Comparison of ENCODE assay signal across 13 mouse cellular contexts in the genomic region with DNA sequence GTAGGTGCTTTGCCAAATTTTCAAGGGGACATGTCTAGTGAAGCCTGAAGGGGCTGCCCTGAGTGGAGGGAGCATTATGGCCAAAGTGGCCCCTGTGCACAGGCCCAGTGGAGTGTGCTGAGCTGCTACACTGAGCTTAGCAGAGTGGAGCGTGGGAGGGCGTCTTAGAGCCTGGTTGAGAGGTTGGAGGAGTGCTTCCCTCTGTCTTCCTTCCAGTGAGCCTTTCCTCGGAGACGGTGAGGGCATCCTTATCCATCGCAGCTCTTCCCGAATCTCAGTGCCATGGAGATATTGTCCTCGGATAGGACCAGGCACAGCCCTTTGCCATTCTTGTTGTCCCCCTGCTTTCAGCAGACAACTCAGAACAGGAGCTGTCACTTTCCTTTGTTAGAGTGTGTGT.
DNase-seq lines count a peak whose midpoint lies in the region; ATAC-seq and TF ChIP-seq lines count a peak whose summit lies in the region.
"Had no signal": no experiment of that assay in that cellular context is flagged by ENCODE, and none has a peak within 500 bp of the region (broad histone marks: within the 10 kb centered on the region; RNA-seq: fewer than 3 reads in every experiment).

No protein-coding gene starts in this region.

- peaks cover 13% of the 10 kb centered on the region; the same call in 1 of the 2 replicates for H3K4me1 ChIP-seq in kidney, embryonic 16.5 days (ENCODE audit: insufficient read depth, low read length)
- peaks cover 28% of the 10 kb centered on the region for H3K4me1 ChIP-seq in embryonic facial prominence, embryonic 13.5 days
- H3K4me1 ChIP-seq in hindbrain, embryonic 14.5 days (replicated peaks; ENCODE audit: control insufficient read depth, insufficient read depth, low read length), result peaks cover 8% of the 10 kb centered on the region
- peaks cover 16% of the 10 kb centered on the region for H3K4me1 ChIP-seq in midbrain, embryonic 14.5 days (ENCODE audit: control insufficient read depth, insufficient read depth, low read length)
- H3K4me1 ChIP-seq in lung, postnatal 0 days (ENCODE audit: insufficient read depth, low read depth, low read length), result no peaks in the 10 kb centered on the region
- H3K4me1 ChIP-seq: lung, embryonic 15.5 days had no signal

- no peak overlapping the region for H3K4me3 ChIP-seq in kidney, embryonic 16.5 days (ENCODE audit: low read length)
- H3K4me3 ChIP-seq in embryonic facial prominence, embryonic 13.5 days, result no peak overlapping the region
- no peak overlapping the region for H3K4me3 ChIP-seq in hindbrain, embryonic 14.5 days (replicated peaks; ENCODE audit: low read length)
- H3K4me3 ChIP-seq in midbrain, embryonic 14.5 days (replicated peaks; ENCODE audit: low read depth, low read length), result no peak overlapping the region
- no peak overlapping the region for H3K4me3 ChIP-seq in lung, postnatal 0 days (ENCODE audit: low read depth, low read length)
- H3K4me3 ChIP-seq: lung, embryonic 15.5 days had no signal

- TF ChIP-seq EP300 in lung, postnatal 0 days (IDR thresholded peaks at IDR 0.05), result no peak

- WGBS in kidney, embryonic 16.5 days, result 52% methylated on average over 7 of the region's 7 CpGs
- 77% methylated on average over 7 of the region's 7 CpGs for WGBS in embryonic facial prominence, embryonic 13.5 days
- WGBS in hindbrain, embryonic 14.5 days, result 64% methylated on average over 7 of the region's 7 CpGs
- 43% methylated on average over 7 of the region's 7 CpGs for WGBS in midbrain, embryonic 14.5 days
- 90% methylated on average over 7 of the region's 7 CpGs for WGBS in lung, postnatal 0 days

- no peak overlapping the region for H3K27ac ChIP-seq in kidney, embryonic 16.5 days (ENCODE audit: low read length)
- H3K27ac ChIP-seq in embryonic facial prominence, embryonic 13.5 days, result peak overlapping the region; percentile 92
- peak overlapping the region; percentile 70 for H3K27ac ChIP-seq in hindbrain, embryonic 14.5 days
- H3K27ac ChIP-seq in midbrain, embryonic 14.5 days (replicated peaks; ENCODE audit: low read depth, low read length), result peak overlapping the region; percentile 75
- no peak overlapping the region for H3K27ac ChIP-seq in lung, postnatal 0 days (ENCODE audit: low read length)

- no peak for TF ChIP-seq CTCF in lung, postnatal 0 days (IDR thresholded peaks at IDR 0.05)

- H3K9me3 ChIP-seq in kidney, embryonic 16.5 days (ENCODE audit: low read length), result peaks cover 8% of the 10 kb centered on the region
- peaks cover 10% of the 10 kb centered on the region for H3K9me3 ChIP-seq in embryonic facial prominence, embryonic 13.5 days
- H3K9me3 ChIP-seq in hindbrain, embryonic 14.5 days (ENCODE audit: control insufficient read depth, low read length), result 0 out of 2 replicates have a peak, but pooled peaks cover 7% of the 10 kb centered on the region
- H3K9me3 ChIP-seq in midbrain, embryonic 14.5 days (ENCODE audit: control insufficient read depth, low read length), result no peaks in the 10 kb centered on the region
- no peaks in the 10 kb centered on the region; the same call in 1 of the 2 replicates for H3K9me3 ChIP-seq in lung, postnatal 0 days (ENCODE audit: low read length)
- H3K9me3 ChIP-seq: lung, embryonic 15.5 days had no signal

- H3K9ac ChIP-seq in kidney, embryonic 16.5 days (replicated peaks; ENCODE audit: low read length), result no peak overlapping the region
- H3K9ac ChIP-seq in embryonic facial prominence, embryonic 13.5 days, result no peak overlapping the region
- 0 out of 2 replicates have a peak overlapping the region, but pooled peaks have one; percentile 12 for H3K9ac ChIP-seq in hindbrain, embryonic 14.5 days
- peak overlapping the region; percentile 1; the same call in 1 of the 2 replicates for H3K9ac ChIP-seq in midbrain, embryonic 14.5 days (replicated peaks; ENCODE audit: low read length)
- no peak overlapping the region for H3K9ac ChIP-seq in lung, postnatal 0 days (replicated peaks; ENCODE audit: low read depth)
- H3K9ac ChIP-seq: lung, embryonic 15.5 days had no signal

- ATAC-seq in kidney, embryonic 16.5 days (ENCODE audit: low FRiP score, low TSS enrichment), result peak; percentile 28; the same call in 1 of the 2 replicates
- ATAC-seq in embryonic facial prominence, embryonic 13.5 days (ENCODE audit: insufficient number of reproducible peaks, insufficient read depth, low FRiP score, low TSS enrichment, low read depth), result no peak
- no peak for ATAC-seq in hindbrain, embryonic 14.5 days (ENCODE audit: low FRiP score)
- no peak for ATAC-seq in midbrain, embryonic 14.5 days (ENCODE audit: low FRiP score, low TSS enrichment)
- no peak for ATAC-seq in lung, postnatal 0 days

- no peak for DNase-seq in kidney, postnatal 10 days
- no peak for DNase-seq in hindbrain, embryonic 14.5 days (ENCODE audit: low spot score)
- no peak for DNase-seq in midbrain, embryonic 14.5 days
- no peak for DNase-seq in lung, postnatal 0 days (ENCODE audit: low spot score)
- DNase-seq in gastrocnemius, postnatal 4 days (ENCODE audit: low spot score in 2 of 2), result no peak
- no peak for DNase-seq in lung, postnatal 4 days
- DNase-seq: cerebellum, adult 11-12 months; heart, postnatal 4 days; liver had no signal

- peaks cover 20% of the 10 kb centered on the region for H3K36me3 ChIP-seq in kidney, embryonic 16.5 days (ENCODE audit: insufficient read depth, low read length)
- peaks cover 40% of the 10 kb centered on the region for H3K36me3 ChIP-seq in embryonic facial prominence, embryonic 13.5 days
- peaks cover 46% of the 10 kb centered on the region for H3K36me3 ChIP-seq in hindbrain, embryonic 14.5 days (replicated peaks; ENCODE audit: control insufficient read depth, insufficient read depth)
- peaks cover 43% of the 10 kb centered on the region for H3K36me3 ChIP-seq in midbrain, embryonic 14.5 days (ENCODE audit: control insufficient read depth, insufficient read depth, low read length)
- H3K36me3 ChIP-seq in lung, postnatal 0 days (ENCODE audit: insufficient read depth, low read length), result peaks cover 6% of the 10 kb centered on the region

- H3K4me2 ChIP-seq in kidney, embryonic 16.5 days (replicated peaks; ENCODE audit: low read depth, low read length), result no peak overlapping the region
- no peak overlapping the region for H3K4me2 ChIP-seq in embryonic facial prominence, embryonic 13.5 days
- H3K4me2 ChIP-seq in hindbrain, embryonic 14.5 days (replicated peaks), result no peak overlapping the region
- H3K4me2 ChIP-seq in midbrain, embryonic 14.5 days (ENCODE audit: low read length), result no peak overlapping the region
- no peak overlapping the region for H3K4me2 ChIP-seq in lung, postnatal 0 days (replicated peaks; ENCODE audit: low read depth, low read length)
- H3K4me2 ChIP-seq: heart, embryonic 11.5 days; lung, embryonic 15.5 days had no signal

- H3K27me3 ChIP-seq in kidney, embryonic 16.5 days (ENCODE audit: insufficient read depth, low read length), result no peaks in the 10 kb centered on the region
- no peaks in the 10 kb centered on the region for H3K27me3 ChIP-seq in embryonic facial prominence, embryonic 13.5 days
- no peaks in the 10 kb centered on the region for H3K27me3 ChIP-seq in hindbrain, embryonic 14.5 days (ENCODE audit: control insufficient read depth, insufficient read depth, low read length)
- no peaks in the 10 kb centered on the region for H3K27me3 ChIP-seq in midbrain, embryonic 14.5 days (ENCODE audit: control insufficient read depth, insufficient read depth, low read length)
- H3K27me3 ChIP-seq in lung, postnatal 0 days (replicated peaks; ENCODE audit: insufficient read depth, low read length), result no peaks in the 10 kb centered on the region
- H3K27me3 ChIP-seq: lung, embryonic 15.5 days had no signal

Comparison
In these comparisons a context has a peak if more than half of its experiments do, and no peak if none do; other contexts are left out.
1. H3K27ac ChIP-seq: peak in embryonic facial prominence, embryonic 13.5 days (single experiment), hindbrain, embryonic 14.5 days (single experiment) and midbrain, embryonic 14.5 days (single experiment); none in kidney, embryonic 16.5 days (single experiment) and lung, postnatal 0 days (single experiment).
2. H3K9ac ChIP-seq: peak in hindbrain, embryonic 14.5 days (single experiment) and midbrain, embryonic 14.5 days (single experiment); none in kidney, embryonic 16.5 days (single experiment), embryonic facial prominence, embryonic 13.5 days (single experiment) and lung, postnatal 0 days (single experiment).